Mouse (Mus musculus) thymus, adult 2 months (tissue): Measurements from ENCODE around the gene Wnt7a. TPM values are rescaled to one million over a fixed set of nuclear protein-coding genes. Genes with fewer than 3 reads are reported as not detected.

ENCODE experiments used
- DNase-seq: peaks from one replicate; pipeline ENCODE4 v3.0.0; 2021
- H3K27ac ChIP-seq: fragments of 200-500 bp; 2 replicates; pipeline ENCODE4 v1.5.1; 2012; ENCODE audit warnings: low read length, control low read depth; ENCODE audit not compliant: control insufficient read depth, insufficient read depth
- H3K27me3 ChIP-seq: fragments of 200-500 bp; 2 replicates; pipeline ENCODE4 v1.6.1; 2012; ENCODE audit warnings: mild to moderate bottlenecking, low read length, moderate library complexity, mixed read lengths; ENCODE audit not compliant: control insufficient read depth, insufficient read depth
- H3K36me3 ChIP-seq: fragments of 200-500 bp; 2 replicates; pipeline ENCODE4 v1.6.1; 2012; ENCODE audit warnings: mild to moderate bottlenecking, low read length, moderate library complexity; ENCODE audit not compliant: control insufficient read depth, insufficient read depth
- H3K4me1 ChIP-seq: fragments of 200-500 bp; replicated peaks from 2 replicates; pipeline ENCODE4 v1.6.1; 2012; ENCODE audit warnings: low read length; ENCODE audit not compliant: control insufficient read depth, insufficient read depth
- H3K4me3 ChIP-seq: fragments of 200-500 bp; 2 replicates; pipeline ENCODE4 v1.5.1; 2012; ENCODE audit warnings: mild to moderate bottlenecking, low read length, control low read depth, moderate library complexity; ENCODE audit not compliant: control insufficient read depth, insufficient read depth
- CTCF ChIP-seq: fragments of 200-500 bp; IDR thresholded peaks from 2 replicates; pipeline ENCODE4 v1.5.1; 2012; ENCODE audit warnings: mild to moderate bottlenecking, control low read depth, low read length, moderate library complexity, borderline replicate concordance; ENCODE audit not compliant: control insufficient read depth, poor library complexity, insufficient read depth; ENCODE audit errors: extremely low read depth
- POLR2A ChIP-seq: fragments of 200-500 bp; IDR thresholded peaks from 2 replicates; pipeline ENCODE4 v1.6.1; 2012; ENCODE audit warnings: mild to moderate bottlenecking, low read length, control low read depth, moderate library complexity; ENCODE audit not compliant: control insufficient read depth, poor library complexity, insufficient read depth; ENCODE audit errors: extremely low read depth
- WGBS: fragments of 180-500 bp; shearing (Covaris S2); methylation state at CpG from one replicate; pipeline ENCODE4 v1.1.7; 2018; 5-methylcytosine and 5-hydroxymethylcytosine counted together
- polyA plus RNA-seq: library from polyadenylated mRNA; depleted of rRNA; stranded (reverse); fragments of >200 nt; gene quantifications from 2 replicates; pipeline ENCODE4 v1.2.3, GENCODE M21; 2012; rRNA removed

The Wnt7a gene
- polyA plus RNA-seq, 1 experiment, result 0.04 TPM

GRCm38 (mm10) chr6:91339612-91340246 lies 71.4 kb downstream of the Wnt7a start:
- WGBS, result 90% methylated on average over 8 of the region's 8 CpGs
- Histone ChIP-seq H3K27ac (no peak overlapping the region), H3K4me1 (no peaks in the 10 kb centered on the region), H3K27me3 (no peaks in the 10 kb centered on the region), H3K36me3 (no peaks in the 10 kb centered on the region), H3K4me3 (no peak overlapping the region)
- DNase-seq, result no peak
- TF ChIP-seq POLR2A, result no peak
- no peak for TF ChIP-seq CTCF

GRCm38 (mm10) chr6:91335470-91335869 lies 75.7 kb downstream of the Wnt7a start:
- WGBS, result 86% methylated on average over 1 of the region's 1 CpGs
- DNase-seq, result no peak
- H3K4me3 ChIP-seq, result no peak overlapping the region
- H3K27me3 ChIP-seq, result no peaks in the 10 kb centered on the region
- H3K4me1 ChIP-seq, result no peaks in the 10 kb centered on the region
- H3K27ac ChIP-seq, result no peak overlapping the region
- no peaks in the 10 kb centered on the region for H3K36me3 ChIP-seq
- TF ChIP-seq CTCF (no peak), POLR2A (no peak)

- WGBS, result 93% methylated on average over 8 of the region's 8 CpGs
- TF ChIP-seq CTCF (no peak), POLR2A (no peak)
- Histone ChIP-seq H3K4me3 (no peak overlapping the region), H3K27ac (no peak overlapping the region), H3K27me3 (no peaks in the 10 kb centered on the region), H3K4me1 (no peaks in the 10 kb centered on the region), H3K36me3 (no peaks in the 10 kb centered on the region)
- no peak for DNase-seq
Measured at GRCm38 (mm10) chr6:91331886-91332285, 79.3 kb downstream of the Wnt7a start.

GRCm38 (mm10) chr6:91325556-91325955 lies 85.6 kb downstream of the Wnt7a start:
- 92% methylated on average over 4 of the region's 4 CpGs for WGBS
- H3K27ac ChIP-seq, result no peak overlapping the region
- no peak for DNase-seq
- no peaks in the 10 kb centered on the region for H3K4me1 ChIP-seq
- H3K4me3 ChIP-seq, result no peak overlapping the region
- no peak for TF ChIP-seq CTCF
- no peaks in the 10 kb centered on the region for H3K36me3 ChIP-seq
- H3K27me3 ChIP-seq, result no peaks in the 10 kb centered on the region

GRCm38 (mm10) chr6:91324752-91325151 lies 86.4 kb downstream of the Wnt7a start:
- Histone ChIP-seq H3K27ac (no peak overlapping the region), H3K36me3 (no peaks in the 10 kb centered on the region), H3K27me3 (no peaks in the 10 kb centered on the region), H3K4me3 (no peak overlapping the region), H3K4me1 (no peaks in the 10 kb centered on the region)
- DNase-seq, result no peak
- WGBS, result 90% methylated on average over 11 of the region's 11 CpGs
- TF ChIP-seq CTCF (no peak), POLR2A (no peak)

GRCm38 (mm10) chr6:91322001-91322772 lies 89.0 kb downstream of the Wnt7a start:
- Histone ChIP-seq H3K27me3 (no peaks in the 10 kb centered on the region), H3K36me3 (no peaks in the 10 kb centered on the region), H3K4me3 (no peak overlapping the region), H3K27ac (no peak overlapping the region), H3K4me1 (no peaks in the 10 kb centered on the region)
- DNase-seq, result no peak
- TF ChIP-seq CTCF (no peak), POLR2A (no peak)
- 89% methylated on average over 9 of the region's 9 CpGs for WGBS

Other genes with a start within 250 kb of the Wnt7a start
- 70.4 and 71.8 TPM in 2 replicates for gene Fbln2, start 198.9 kb downstream of the Wnt7a start, polyA plus RNA-seq
- gene Chchd4, start 62.2 kb upstream of the Wnt7a start, polyA plus RNA-seq, result 4.7 and 5.1 TPM in 2 replicates
- 71.0 and 71.1 TPM in 2 replicates for gene Tmem43, start 62.3 kb upstream of the Wnt7a start, polyA plus RNA-seq
- gene Xpc, start 104.5 kb upstream of the Wnt7a start, polyA plus RNA-seq, result 18.0 and 18.7 TPM in 2 replicates
- gene Lsm3, start 104.6 kb upstream of the Wnt7a start, polyA plus RNA-seq, result 38.0 and 46.1 TPM in 2 replicates